In genomic region chr11:95413641-95414535, GRCm38 (mm10) we compare ENCODE assay signal across 8 mouse cellular contexts. TPM values are rescaled to one million over a fixed set of nuclear protein-coding genes. Genes with fewer than 3 reads are reported as not detected.
A peak's percentile ranks its signal among the peaks of the same experiment; 100 is the strongest.
DNase-seq lines count a peak whose midpoint lies in the region; ATAC-seq lines count a peak whose summit lies in the region.

Gene Spop (plus strand): TSS chr11:95414080.

- ATAC-seq in erythroid progenitor cell, adult 5-6 weeks (replicated peaks; ENCODE audit: low FRiP score, poor library complexity, severe bottlenecking) = peak; percentile 86
- peak; percentile 85 for ATAC-seq in heart, embryonic 13.5 days (ENCODE audit: extremely low read depth, insufficient number of reproducible peaks, low FRiP score, low TSS enrichment)
- peak; percentile 88 for ATAC-seq in liver, embryonic 12.5 days
- peak; percentile 83 for ATAC-seq in stomach, embryonic 15.5 days (ENCODE audit: insufficient read depth, low FRiP score, low read depth)

- no peaks in the 10 kb centered on the region for H3K9me3 ChIP-seq in heart, embryonic 13.5 days
- no peaks in the 10 kb centered on the region for H3K9me3 ChIP-seq in liver, embryonic 12.5 days (replicated peaks)
- H3K9me3 ChIP-seq in stomach, embryonic 15.5 days = no peaks in the 10 kb centered on the region

- peak within 1 kb of the TSS; percentile 82 for H3K9ac ChIP-seq in heart, embryonic 13.5 days
- peak within 1 kb of the TSS; percentile 85 for H3K9ac ChIP-seq in liver, embryonic 12.5 days
- peak within 1 kb of the TSS; percentile 27; the same call in 1 of the 2 replicates for H3K9ac ChIP-seq in stomach, embryonic 15.5 days

- peaks cover 6% of the 10 kb centered on the region; the same call in 1 of the 2 replicates for H3K36me3 ChIP-seq in heart, embryonic 13.5 days
- H3K36me3 ChIP-seq in liver, embryonic 12.5 days = peaks cover 5% of the 10 kb centered on the region; the same call in 1 of the 2 replicates
- no peaks in the 10 kb centered on the region for H3K36me3 ChIP-seq in stomach, embryonic 15.5 days

- H3K4me1 ChIP-seq in heart, embryonic 13.5 days = peaks cover 24% of the 10 kb centered on the region
- peaks cover 31% of the 10 kb centered on the region for H3K4me1 ChIP-seq in liver, embryonic 12.5 days
- peaks cover 12% of the 10 kb centered on the region for H3K4me1 ChIP-seq in stomach, embryonic 15.5 days

- peak; percentile 95 for DNase-seq in CD4-positive helper T cell, adult 2 months (ENCODE audit: low read depth, low spot score)
- peak; percentile 80 for DNase-seq in brain, embryonic 18.5 days (ENCODE audit: low read depth, low spot score)
- peak; percentile 96 for DNase-seq in kidney, postnatal 10 days
- DNase-seq in natural killer cell, adult 2 months (ENCODE audit: low spot score in 2 of 2) = peak; percentile 92 to 94

- H3K4me3 ChIP-seq in heart, embryonic 13.5 days = peak within 1 kb of the TSS; percentile 71
- H3K4me3 ChIP-seq in liver, embryonic 12.5 days = peak within 1 kb of the TSS; percentile 83
- peak within 1 kb of the TSS; percentile 71 for H3K4me3 ChIP-seq in stomach, embryonic 15.5 days (replicated peaks)

- WGBS in heart, embryonic 13.5 days = 2% methylated on average over 43 of the region's 58 CpGs
- 2% methylated on average over 53 of the region's 58 CpGs for WGBS in liver, embryonic 12.5 days (ENCODE audit: insufficient replicate concordance)
- WGBS in stomach, embryonic 15.5 days = 1% methylated on average over 57 of the region's 58 CpGs

- peak within 1 kb of the TSS; percentile 77 for H3K4me2 ChIP-seq in heart, embryonic 13.5 days
- H3K4me2 ChIP-seq in liver, embryonic 12.5 days = peak within 1 kb of the TSS; percentile 84
- peak within 1 kb of the TSS; percentile 74 for H3K4me2 ChIP-seq in stomach, embryonic 15.5 days

- peak within 1 kb of the TSS; percentile 97 for H3K27ac ChIP-seq in heart, embryonic 13.5 days (replicated peaks)
- H3K27ac ChIP-seq in liver, embryonic 12.5 days = peak within 1 kb of the TSS; percentile 90
- peak within 1 kb of the TSS; percentile 97 for H3K27ac ChIP-seq in stomach, embryonic 15.5 days

- H3K27me3 ChIP-seq in heart, embryonic 13.5 days (replicated peaks) = no peaks in the 10 kb centered on the region
- peaks cover 17% of the 10 kb centered on the region for H3K27me3 ChIP-seq in liver, embryonic 12.5 days (replicated peaks)
- H3K27me3 ChIP-seq in stomach, embryonic 15.5 days (replicated peaks) = no peaks in the 10 kb centered on the region

RNA-seq across cellular contexts. Expression of gene Spop, which starts in this region (rescaled TPM):
- 57.3 and 75.5 TPM in 2 replicates for total RNA-seq in erythroid progenitor cell, adult 5-6 weeks (2015; ENCODE audit: low replicate concordance)
- total RNA-seq in erythroid progenitor cell, adult 5-6 weeks (2017; ENCODE audit: low replicate concordance) = 61.7 and 70.0 TPM in 2 replicates
- polyA plus RNA-seq in heart, embryonic 13.5 days (2015; fragmentation: Nextera tagmentation; extraction: Ambion mirVana) = 97.8 and 105 TPM in 2 replicates
- polyA plus RNA-seq in liver, embryonic 12.5 days (2016; fragmentation: Nextera tagmentation; extraction: Ambion mirVana) = 90.8 and 105 TPM in 2 replicates
- polyA plus RNA-seq in stomach, embryonic 15.5 days (2015; fragmentation: Nextera tagmentation; extraction: Ambion mirVana) = 142 and 151 TPM in 2 replicates

Comparison
In these comparisons a context has a peak if more than half of its experiments do, and no peak if none do; other contexts are left out.
1. Peak in every context shown above with its lines: DNase-seq, ATAC-seq, H3K4me3 ChIP-seq and H3K27ac ChIP-seq.
2. H3K9ac ChIP-seq: peak in every context shown above with its lines; median percentile 85 in liver, embryonic 12.5 days; 82 in heart, embryonic 13.5 days; 27 in stomach, embryonic 15.5 days.